Mouse (Mus musculus): ENCODE measurements at regions not wholly inside any gene's neighbourhood (a gene's known extent, or its start where the extent isn't known, plus 50 kb on each side); places are given as distances from the start of the nearest gene placed in this dataset.

DNA sequence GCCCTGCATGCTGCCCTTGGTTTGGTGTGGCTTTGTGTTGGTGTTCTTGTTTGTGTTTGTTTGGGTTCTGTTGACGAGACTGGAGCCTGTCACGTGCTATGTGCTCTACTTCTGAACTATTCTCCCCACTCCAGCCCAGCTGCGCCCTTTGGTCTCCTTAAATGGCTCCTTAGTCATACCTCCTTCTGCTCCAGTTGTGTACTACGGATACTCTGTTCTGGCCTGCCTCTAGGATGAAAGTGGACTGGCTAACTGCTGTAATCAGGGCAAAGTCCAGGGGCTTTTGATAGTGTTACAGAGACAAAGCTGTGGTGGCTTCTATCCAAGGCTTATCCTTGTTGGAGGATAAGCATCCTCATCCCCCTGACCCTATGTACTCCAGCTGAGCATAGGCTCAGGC is 92.0 kb downstream of the Ddx3x start:
- no peak for ATAC-seq
- POLR2A ChIA-PET: no interaction called here
- TF ChIP-seq CTCF (IDR thresholded peaks at IDR 0.05): no peak
- peaks cover 22% of the 10 kb centered on the region for H3K27me3 ChIP-seq
- CTCF ChIA-PET: no interaction called here
- in situ Hi-C loops (cut with MboI; ENCODE audit: low pct_unique_long_range_greater_than_20kb): no loop called here
- no peak for DNase-seq (ENCODE audit: low read depth, low spot score)

DNA sequence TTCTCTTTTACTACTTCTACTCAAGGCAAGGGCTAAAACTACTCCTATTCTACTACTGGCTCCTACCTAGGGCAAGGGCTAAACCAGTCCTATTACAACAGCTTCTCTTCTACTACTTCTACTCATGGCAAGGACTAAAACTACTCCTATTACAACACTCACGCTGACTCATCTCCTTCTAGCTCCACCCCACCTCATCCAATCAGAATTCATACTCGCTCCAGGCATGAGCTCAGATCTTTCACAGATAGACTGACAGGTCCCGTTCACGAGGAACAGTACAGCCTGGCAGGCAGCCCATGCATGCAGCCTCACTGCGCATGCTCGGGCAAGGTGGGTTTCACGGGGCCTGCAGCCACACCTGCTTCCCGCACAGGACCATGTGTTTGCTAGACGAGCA is 79.6 kb upstream of the Nyx start:
- ATAC-seq (no peak), DNase-seq (ENCODE audit: low read depth, low spot score) (no peak)
- in situ Hi-C loops (cut with MboI; ENCODE audit: low pct_unique_long_range_greater_than_20kb): no loop called here
- ChIA-PET POLR2A (no interaction called here), CTCF (no interaction called here)
- TF ChIP-seq CTCF (IDR thresholded peaks at IDR 0.05): no peak
- H3K27me3 ChIP-seq: no peaks in the 10 kb centered on the region

DNA sequence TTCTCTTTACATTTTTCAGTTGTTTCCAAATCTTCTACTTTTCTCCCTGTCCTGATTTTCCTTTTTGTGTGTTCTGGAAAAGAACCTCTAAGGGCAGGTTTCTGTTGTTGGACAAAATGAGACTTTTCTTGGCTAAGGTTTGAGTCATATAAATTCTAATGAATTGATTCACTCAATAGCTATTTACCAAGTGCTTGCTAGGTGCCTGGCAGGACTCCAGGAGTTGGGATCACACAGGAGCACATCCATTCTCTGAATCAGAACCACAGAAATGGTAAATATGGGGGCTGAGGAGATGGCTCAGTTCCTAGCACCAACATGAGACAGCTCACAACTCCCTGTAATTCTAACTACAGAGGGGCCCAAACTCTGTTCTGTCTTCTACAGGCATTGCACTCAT is 67.4 kb upstream of the Nyx start:
- ATAC-seq (peak; percentile 62), DNase-seq (ENCODE audit: low read depth, low spot score) (peak; percentile 57)
- ChIA-PET CTCF (interaction anchor here (1.6 kb wide), 1 partner anchor 9 kb away, joined by 5 read pairs; no protein-coding TSS in a partner anchor), POLR2A (no interaction called here)
- no peak for TF ChIP-seq CTCF (IDR thresholded peaks at IDR 0.05)
- H3K27me3 ChIP-seq: no peaks in the 10 kb centered on the region
- in situ Hi-C loops (cut with MboI; ENCODE audit: low pct_unique_long_range_greater_than_20kb): no loop called here

DNA sequence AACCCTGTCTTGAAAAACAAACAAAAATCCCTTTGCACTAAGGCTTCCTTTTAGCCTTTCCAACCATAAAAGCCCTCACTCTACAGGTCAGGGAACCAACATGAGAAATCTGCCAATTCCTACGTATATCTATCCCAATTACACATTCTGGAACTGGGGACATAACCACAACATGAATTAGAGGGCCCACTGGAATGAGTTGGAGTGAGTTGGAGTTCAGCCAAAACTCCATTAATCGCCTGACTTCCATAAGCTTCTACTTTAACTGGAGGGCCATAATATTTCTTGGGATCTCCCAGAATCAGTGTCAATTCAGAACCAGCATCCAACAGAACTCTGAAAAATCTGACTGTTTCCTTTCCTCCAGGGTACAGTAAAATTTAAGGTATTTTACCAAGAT is 53.2 kb upstream of the Nyx start:
- DNase-seq (ENCODE audit: low read depth, low spot score): no peak

DNA sequence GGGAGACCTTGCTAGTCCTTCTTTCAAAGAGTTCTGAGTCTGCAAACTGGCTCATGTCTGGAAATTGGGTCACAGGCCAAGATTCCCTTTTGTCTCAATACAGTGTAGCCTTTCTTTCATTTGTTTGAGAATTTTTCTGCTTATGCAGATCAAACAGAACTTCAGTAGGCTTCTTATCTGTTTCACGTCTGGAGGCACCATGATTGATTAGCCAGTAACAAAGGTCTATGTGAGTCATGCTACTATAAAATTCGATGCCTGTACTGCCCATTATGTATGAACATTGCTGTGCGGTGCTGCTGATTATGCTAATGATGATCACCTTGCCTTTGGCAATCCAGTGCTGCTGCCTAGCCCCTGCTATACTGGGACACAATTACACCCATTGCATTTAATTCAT is 52.8 kb upstream of the Nyx start:
- H3K27me3 ChIP-seq: peaks cover 11% of the 10 kb centered on the region

More for the DNA sequence above, 53.2 kb upstream of the Nyx start:
- peaks cover 13% of the 10 kb centered on the region for H3K27me3 ChIP-seq
- CTCF ChIA-PET: no interaction called here
- POLR2A ChIA-PET: no interaction called here
- no peak for ATAC-seq
- in situ Hi-C loops (cut with MboI; ENCODE audit: low pct_unique_long_range_greater_than_20kb): no loop called here
- no peak for TF ChIP-seq CTCF (IDR thresholded peaks at IDR 0.05)

More for the DNA sequence above, 52.8 kb upstream of the Nyx start:
- ChIA-PET CTCF (no interaction called here), POLR2A (no interaction called here)
- TF ChIP-seq CTCF (IDR thresholded peaks at IDR 0.05): no peak
- ATAC-seq (no peak), DNase-seq (ENCODE audit: low read depth, low spot score) (no peak)
- in situ Hi-C loops (cut with MboI; ENCODE audit: low pct_unique_long_range_greater_than_20kb): no loop called here

Data from Patski (cell line).